Mouse (Mus musculus): ENCODE results near the gene Mif4gd.

DNA sequence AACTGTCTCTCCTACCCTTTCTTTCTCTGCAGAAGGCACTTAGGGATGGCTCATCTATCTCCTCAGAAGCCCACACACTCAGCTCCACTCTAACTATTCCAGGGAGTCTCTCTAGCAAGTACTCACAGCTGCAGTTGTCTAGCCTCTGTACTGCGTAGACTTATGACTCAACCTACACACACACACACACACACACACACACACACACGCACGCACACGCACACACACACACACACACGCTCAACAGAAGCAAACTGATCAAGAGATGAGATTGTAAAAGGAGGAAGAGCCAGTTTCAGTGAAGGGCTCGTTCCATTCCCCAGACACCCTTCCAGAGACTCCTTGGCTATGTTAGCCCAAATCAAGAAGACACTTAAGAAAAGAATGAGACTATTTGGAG lies 45.8 kb upstream of the Mif4gd start:
- TF ChIP-seq CTCF (IDR thresholded peaks at IDR 0.05; ENCODE audit: low read depth): no peak
- no peak for TF ChIP-seq EP300 (IDR thresholded peaks at IDR 0.05; ENCODE audit: low read depth)
